Mouse (Mus musculus): ENCODE measurements at regions not wholly inside any gene's neighbourhood (a gene's known extent, or its start where the extent isn't known, plus 50 kb on each side); places are given as distances from the start of the nearest gene placed in this dataset.
"Not testable (repeated sequence)": the region's sequence is repeated elsewhere in the genome, so short reads cannot be mapped to it uniquely, and the experiment has no call there.

- H3K4me2 ChIP-seq (ENCODE audit: low read length); H3K27me3 ChIP-seq (ENCODE audit: insufficient read depth, low read length); H3K27ac ChIP-seq; H3K36me3 ChIP-seq (ENCODE audit: insufficient read depth, low read length); H3K4me3 ChIP-seq (replicated peaks; ENCODE audit: low read depth, low read length); H3K9ac ChIP-seq (ENCODE audit: low read depth, low read length); ATAC-seq (replicated peaks; ENCODE audit: low FRiP score, low read depth); H3K9me3 ChIP-seq (replicated peaks; ENCODE audit: low read length); H3K4me1 ChIP-seq (replicated peaks; ENCODE audit: insufficient read depth, low read length): not testable (repeated sequence)
- WGBS: 11% methylated on average over 7 of the region's 7 CpGs
- DNase-seq (ENCODE audit: low spot score): peak; percentile 69
Observed at GRCm38 (mm10) chr3:59808769-59809518, 51.9 kb upstream of the Gm8298 start.
